Mouse (Mus musculus) hindbrain, embryonic 12.5 days (tissue): ENCODE data around the gene Tlk1. TPM values are rescaled to one million over a fixed set of nuclear protein-coding genes. Genes with fewer than 3 reads are reported as not detected.

Source experiments
- ATAC-seq: fragments of 200-750 bp; cut with Nextera tagmentation; 2 replicates; pipeline ENCODE4 v1.8.0; 2017; ENCODE audit warnings: moderate TSS enrichment; ENCODE audit not compliant: low FRiP score
- H3K27ac ChIP-seq: fragments of 300-500 bp; sonication (generic); 2 replicates; pipeline ENCODE4 v1.5.1; 2016; ENCODE audit warnings: mild to moderate bottlenecking
- H3K27me3 ChIP-seq: fragments of 300-500 bp; sonication (generic); 2 replicates; pipeline ENCODE4 v1.6.1; 2016; ENCODE audit warnings: mild to moderate bottlenecking
- H3K36me3 ChIP-seq: fragments of 300-500 bp; sonication (generic); 2 replicates; pipeline ENCODE4 v1.6.1; 2016; ENCODE audit warnings: mild to moderate bottlenecking
- H3K4me1 ChIP-seq: fragments of 300-500 bp; sonication (generic); 2 replicates; pipeline ENCODE4 v1.6.1; 2016
- H3K4me2 ChIP-seq: fragments of 300-500 bp; sonication (generic); replicated peaks from 2 replicates; pipeline ENCODE4 v1.6.1; 2016; ENCODE audit warnings: mild to moderate bottlenecking
- H3K4me3 ChIP-seq: fragments of 300-500 bp; sonication (generic); 2 replicates; pipeline ENCODE4 v1.5.1; 2016; ENCODE audit warnings: mild to moderate bottlenecking
- H3K9ac ChIP-seq: fragments of 300-500 bp; sonication (generic); 2 replicates; pipeline ENCODE4 v1.6.1; 2016; ENCODE audit warnings: mild to moderate bottlenecking, moderate library complexity
- H3K9me3 ChIP-seq: fragments of 300-500 bp; sonication (generic); replicated peaks from 2 replicates; pipeline ENCODE4 v1.6.1; 2016; ENCODE audit warnings: mild to moderate bottlenecking
- WGBS: fragments of 180-500 bp; shearing (Covaris S2); methylation state at CpG from one replicate; pipeline ENCODE4 v1.1.7; 2016; 5-methylcytosine and 5-hydroxymethylcytosine counted together
- polyA plus RNA-seq: library from polyadenylated mRNA; unstranded; fragments of >200 nt; fragmentation: Nextera tagmentation; extraction: Ambion mirVana; gene quantifications from 2 replicates; pipeline ENCODE4 v1.2.1, GENCODE M21; 2016

Gene Tlk1
- polyA plus RNA-seq, 1 experiment from 2014 or later, result 41.1 TPM

DNA sequence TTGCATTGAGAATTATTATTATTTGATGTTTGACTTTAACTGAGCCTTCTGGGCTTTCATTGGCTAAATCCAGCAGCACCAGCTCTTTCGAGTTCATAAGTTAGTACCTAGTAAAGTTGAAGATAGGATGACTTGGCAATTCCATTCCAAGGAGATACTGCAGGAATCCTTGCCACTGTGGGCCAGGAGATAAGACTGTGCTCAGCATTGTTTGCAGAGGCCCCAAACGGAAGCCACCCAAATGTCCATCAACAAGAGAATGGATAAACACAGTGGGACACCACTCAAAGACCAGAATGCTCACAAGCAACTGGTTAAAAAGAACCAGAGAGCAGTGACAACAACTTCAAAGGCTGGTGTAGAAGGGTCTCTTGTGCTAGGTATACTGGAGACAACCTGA is 5.2 kb upstream of the Tlk1 start:
- Histone ChIP-seq H3K4me2 (no peak overlapping the region), H3K9me3 (no peaks in the 10 kb centered on the region), H3K4me3 (no peak overlapping the region), H3K27me3 (no peaks in the 10 kb centered on the region), H3K36me3 (no peaks in the 10 kb centered on the region), H3K27ac (no peak overlapping the region), H3K9ac (no peak overlapping the region), H3K4me1 (no peaks in the 10 kb centered on the region)
- 57% methylated on average over 2 of the region's 2 CpGs for WGBS
- ATAC-seq, result no peak

- Histone ChIP-seq H3K9me3 (no peaks in the 10 kb centered on the region), H3K4me1 (no peaks in the 10 kb centered on the region), H3K4me2 (no peak overlapping the region), H3K27me3 (no peaks in the 10 kb centered on the region), H3K9ac (no peak overlapping the region), H3K27ac (no peak overlapping the region), H3K4me3 (no peak overlapping the region), H3K36me3 (no peaks in the 10 kb centered on the region)
- WGBS, result 85% methylated on average over 5 of the region's 5 CpGs
- ATAC-seq, result no peak
Observed at GRCm38 (mm10) chr2:70829946-70830610, 4.5 kb upstream of the Tlk1 start.

DNA sequence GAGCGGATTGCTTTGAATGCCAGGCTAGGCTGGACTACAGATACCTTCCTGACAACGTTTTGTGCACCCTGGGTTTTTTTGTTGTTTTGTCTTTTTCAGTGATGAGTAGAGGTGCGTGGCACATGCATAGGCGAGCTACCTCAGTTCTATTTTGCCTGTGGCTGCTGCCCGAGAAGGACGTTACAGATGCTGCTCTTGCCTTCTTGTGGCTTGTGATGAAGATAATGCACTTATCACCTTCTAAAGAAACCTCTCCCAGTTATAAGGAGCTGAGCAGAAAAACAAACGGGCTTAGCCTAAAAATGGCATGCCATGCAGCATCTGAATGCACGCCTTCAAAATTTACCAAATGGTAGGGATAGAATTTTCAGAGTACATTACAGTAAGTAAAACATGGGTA is 2.3 kb upstream of the Tlk1 start:
- 83% methylated on average over 8 of the region's 8 CpGs for WGBS
- Histone ChIP-seq H3K27ac (no peak overlapping the region), H3K4me2 (no peak overlapping the region), H3K36me3 (no peaks in the 10 kb centered on the region), H3K9ac (no peak overlapping the region), H3K4me3 (no peak overlapping the region), H3K27me3 (no peaks in the 10 kb centered on the region), H3K9me3 (no peaks in the 10 kb centered on the region), H3K4me1 (peaks cover 4% of the 10 kb centered on the region; the same call in 1 of the 2 replicates)
- ATAC-seq, result no peak

- H3K9me3 ChIP-seq, result no peaks in the 10 kb centered on the region
- H3K27me3 ChIP-seq, result no peaks in the 10 kb centered on the region
- no peak for ATAC-seq
- H3K4me1 ChIP-seq, result peaks cover 8% of the 10 kb centered on the region
- WGBS, result 80% methylated on average over 8 of the region's 8 CpGs
- no peak overlapping the region for H3K4me2 ChIP-seq
- H3K36me3 ChIP-seq, result no peaks in the 10 kb centered on the region
- no peak overlapping the region for H3K4me3 ChIP-seq
- H3K9ac ChIP-seq, result no peak overlapping the region
- H3K27ac ChIP-seq, result no peak overlapping the region
Observed at GRCm38 (mm10) chr2:70826436-70827230, 1.1 kb upstream of the Tlk1 start.

DNA sequence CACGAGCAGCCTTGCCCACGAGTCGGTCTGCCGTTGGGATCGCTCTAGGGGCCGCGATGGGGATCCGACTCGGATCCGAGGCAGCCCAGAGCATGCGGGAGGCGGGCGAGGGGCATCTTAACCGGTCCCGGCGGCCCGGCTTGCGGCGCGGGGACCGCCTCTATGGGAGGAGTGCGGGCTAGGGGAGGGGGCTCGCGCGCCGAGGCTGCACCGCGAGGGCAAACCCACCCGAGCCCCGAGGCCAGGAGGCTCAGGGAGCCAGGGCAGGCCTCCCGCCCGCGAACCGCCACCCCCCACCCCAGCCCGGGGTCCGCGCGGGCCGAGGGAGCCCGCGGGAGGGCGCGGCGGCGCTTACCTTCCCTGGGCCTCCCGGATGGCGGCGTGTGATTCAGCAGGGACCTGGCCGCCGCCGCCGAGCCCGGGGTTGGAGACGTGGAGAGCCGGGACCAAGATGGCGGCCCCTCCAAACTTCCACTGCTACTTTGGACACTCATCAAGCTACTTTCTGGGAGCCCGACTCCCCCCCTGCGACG is 624 bp downstream of the Tlk1 start:
- under 1% methylated on average over 58 of the region's 59 CpGs for WGBS
- peak overlapping the region; percentile 68 for H3K4me2 ChIP-seq
- H3K27ac ChIP-seq, result peak overlapping the region; percentile 99

DNA sequence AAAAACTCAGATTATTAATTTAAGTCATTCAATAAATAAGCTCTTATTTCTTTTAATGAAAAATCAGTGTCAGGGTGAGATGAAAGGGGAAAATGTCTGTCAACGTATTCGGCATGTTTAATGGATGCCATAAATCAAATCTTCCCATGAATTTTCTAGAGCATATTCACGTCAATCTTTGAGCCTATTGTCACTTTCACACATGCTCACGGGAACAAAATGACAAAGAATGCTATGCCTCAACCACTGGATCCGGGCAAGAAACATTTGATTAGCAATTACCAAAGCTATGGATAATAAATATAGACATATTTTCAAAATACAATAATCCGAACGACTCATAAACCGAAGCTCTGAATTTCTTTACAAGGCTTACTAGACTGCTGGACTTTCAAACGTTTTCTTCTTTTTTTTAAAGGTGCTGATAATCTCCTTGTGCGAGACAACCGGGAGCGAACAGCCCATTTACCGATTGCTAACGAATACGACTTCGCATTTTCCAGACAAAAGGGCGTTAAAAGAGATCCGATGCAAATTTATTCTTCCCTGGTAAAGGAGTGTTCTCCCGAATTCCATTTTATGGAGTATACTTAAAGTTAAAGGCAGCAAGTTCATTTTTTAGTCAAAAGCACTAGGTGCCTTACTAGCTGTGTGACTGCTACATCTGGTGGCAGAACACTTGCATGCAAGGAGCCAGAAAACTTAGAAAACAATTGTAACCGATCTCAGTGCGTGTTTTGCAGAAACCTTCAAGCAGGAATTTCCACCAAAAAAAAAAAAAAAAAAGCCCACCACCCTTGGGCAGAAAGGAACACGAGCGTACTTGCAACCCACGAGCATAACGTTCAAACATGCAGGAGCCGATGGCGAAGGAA is 1.4 kb downstream of the Tlk1 start:
- Histone ChIP-seq H3K9me3 (no peaks in the 10 kb centered on the region), H3K4me2 (peak overlapping the region; percentile 68), H3K36me3 (no peaks in the 10 kb centered on the region), H3K4me1 (peaks cover 8% of the 10 kb centered on the region), H3K27me3 (no peaks in the 10 kb centered on the region), H3K4me3 (peak overlapping the region; percentile 95), H3K9ac (peak overlapping the region; percentile 93), H3K27ac (peak overlapping the region; percentile 99)
- under 1% methylated on average over 27 of the region's 27 CpGs for WGBS
- ATAC-seq, result no peak

More for the DNA sequence above, 624 bp downstream of the Tlk1 start:
- Histone ChIP-seq H3K9me3 (no peaks in the 10 kb centered on the region), H3K27me3 (no peaks in the 10 kb centered on the region), H3K4me1 (peaks cover 8% of the 10 kb centered on the region), H3K36me3 (no peaks in the 10 kb centered on the region), H3K4me3 (peak overlapping the region; percentile 95), H3K9ac (peak overlapping the region; percentile 93)
- peak; percentile 81 for ATAC-seq

DNA sequence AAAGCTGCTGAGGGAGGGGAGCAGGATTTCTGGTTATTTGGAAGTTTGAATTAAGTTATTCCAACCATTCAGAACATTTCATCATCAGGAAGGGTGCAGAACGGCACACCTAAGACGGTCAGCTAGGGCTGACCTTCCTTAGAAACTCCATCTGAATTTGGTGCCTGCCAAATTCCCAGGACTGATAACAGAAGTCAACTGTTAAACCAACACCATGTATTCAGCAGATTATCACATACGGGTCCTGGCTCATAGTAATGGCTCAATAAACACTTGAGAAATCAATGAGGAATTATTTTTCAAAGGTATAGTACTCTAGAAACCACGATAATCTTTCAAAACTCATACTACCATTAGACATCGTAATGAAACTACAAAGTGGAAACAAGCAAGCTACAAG is 2.1 kb downstream of the Tlk1 start:
- H3K27me3 ChIP-seq, result no peaks in the 10 kb centered on the region
- peak overlapping the region; percentile 68 for H3K4me2 ChIP-seq
- WGBS, result 42% methylated on average over 5 of the region's 5 CpGs
- no peak for ATAC-seq
- H3K4me1 ChIP-seq, result peaks cover 8% of the 10 kb centered on the region
- no peaks in the 10 kb centered on the region for H3K36me3 ChIP-seq
- H3K9me3 ChIP-seq, result no peaks in the 10 kb centered on the region
- no peak overlapping the region for H3K9ac ChIP-seq
- peak overlapping the region; percentile 95; the same call in 1 of the 2 replicates for H3K4me3 ChIP-seq
- H3K27ac ChIP-seq, result no peak overlapping the region

DNA sequence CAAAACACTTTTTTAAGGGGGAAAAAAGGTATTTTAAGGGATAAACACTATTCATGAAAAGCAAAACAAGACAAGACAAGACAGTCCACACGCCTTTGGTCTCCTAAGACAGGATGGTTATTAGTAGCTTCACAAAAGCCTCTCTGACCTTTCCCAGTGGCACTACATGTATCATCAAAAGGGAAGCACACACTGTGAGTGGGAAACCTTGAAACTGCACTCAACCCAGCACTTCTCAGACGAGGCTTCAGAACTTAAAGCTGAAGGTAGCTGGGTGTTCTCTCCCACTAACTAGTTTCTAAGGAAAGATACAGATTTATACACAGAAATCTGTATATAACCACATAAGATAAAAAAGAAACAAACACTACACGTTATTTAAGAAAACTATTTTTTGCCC is 8.6 kb downstream of the Tlk1 start:
- no peak overlapping the region for H3K9ac ChIP-seq
- H3K27me3 ChIP-seq, result no peaks in the 10 kb centered on the region
- no peak overlapping the region for H3K27ac ChIP-seq
- no peak overlapping the region for H3K4me3 ChIP-seq
- H3K4me1 ChIP-seq, result 0 out of 2 replicates have a peak, but pooled peaks cover 4% of the 10 kb centered on the region
- H3K9me3 ChIP-seq, result no peaks in the 10 kb centered on the region
- ATAC-seq, result no peak
- no peaks in the 10 kb centered on the region for H3K36me3 ChIP-seq
- H3K4me2 ChIP-seq, result no peak overlapping the region
- WGBS, result 72% methylated on average over 3 of the region's 3 CpGs

- Histone ChIP-seq H3K4me2 (no peak overlapping the region), H3K4me1 (0 out of 2 replicates have a peak, but pooled peaks cover 2% of the 10 kb centered on the region), H3K9me3 (no peaks in the 10 kb centered on the region), H3K9ac (no peak overlapping the region), H3K27ac (no peak overlapping the region), H3K4me3 (no peak overlapping the region), H3K27me3 (no peaks in the 10 kb centered on the region), H3K36me3 (no peaks in the 10 kb centered on the region)
- ATAC-seq, result no peak
- WGBS, result 90% methylated on average over 2 of the region's 2 CpGs
Observed at GRCm38 (mm10) chr2:70816016-70816415, 9.5 kb downstream of the Tlk1 start.

DNA sequence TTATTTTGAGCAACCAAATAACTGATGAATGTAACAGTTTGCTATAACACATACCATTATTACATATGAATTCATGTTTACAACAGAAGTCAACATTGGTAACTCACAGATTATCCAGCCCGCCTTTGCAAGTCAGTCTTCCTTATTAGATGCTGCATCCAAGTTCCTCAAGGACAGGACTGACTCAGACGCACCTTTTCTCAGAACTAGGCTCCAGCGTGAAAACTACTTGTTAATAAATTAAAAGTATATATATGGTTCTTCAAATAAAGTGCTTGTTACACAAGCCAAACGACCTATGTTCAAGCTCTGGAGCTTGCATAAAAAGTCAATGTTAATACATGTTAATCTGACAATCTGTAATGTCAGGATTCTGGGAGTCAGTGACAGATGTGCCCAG is 11.9 kb downstream of the Tlk1 start:
- Histone ChIP-seq H3K36me3 (no peaks in the 10 kb centered on the region), H3K27me3 (no peaks in the 10 kb centered on the region), H3K4me3 (no peak overlapping the region), H3K4me2 (no peak overlapping the region), H3K9ac (no peak overlapping the region), H3K27ac (no peak overlapping the region), H3K9me3 (no peaks in the 10 kb centered on the region), H3K4me1 (0 out of 2 replicates have a peak, but pooled peaks cover 2% of the 10 kb centered on the region)
- 83% methylated on average over 4 of the region's 4 CpGs for WGBS
- ATAC-seq, result no peak

DNA sequence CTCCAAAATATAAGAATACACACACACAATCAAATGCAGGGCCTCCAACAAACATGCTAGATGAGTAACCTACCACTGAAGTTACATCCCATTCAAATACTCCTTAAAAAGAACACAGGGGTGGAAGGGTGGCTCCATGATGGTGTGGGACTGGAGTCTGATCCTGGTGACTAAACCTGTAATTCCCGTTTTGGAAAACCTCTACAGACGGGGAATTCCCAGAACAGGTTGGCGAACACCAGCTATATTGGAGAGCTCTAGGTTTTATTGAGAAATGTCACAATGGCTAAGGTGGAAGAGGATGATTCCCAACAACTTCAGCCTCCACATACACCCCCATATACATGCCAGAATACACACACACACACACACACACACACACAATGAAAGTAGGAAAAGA is 14.1 kb downstream of the Tlk1 start:
- Histone ChIP-seq H3K36me3 (no peaks in the 10 kb centered on the region), H3K4me2 (no peak overlapping the region), H3K9ac (no peak overlapping the region), H3K4me3 (no peak overlapping the region), H3K9me3 (no peaks in the 10 kb centered on the region), H3K4me1 (no peaks in the 10 kb centered on the region), H3K27me3 (no peaks in the 10 kb centered on the region), H3K27ac (no peak overlapping the region)
- 77% methylated on average over 3 of the region's 3 CpGs for WGBS
- ATAC-seq, result no peak

GRCm38 (mm10) chr2:70809921-70810320 is 15.6 kb downstream of the Tlk1 start:
- H3K36me3 ChIP-seq, result 0 out of 2 replicates have a peak, but pooled peaks cover under 1% of the 10 kb centered on the region
- H3K4me2 ChIP-seq, result no peak overlapping the region
- WGBS, result 91% methylated on average over 3 of the region's 3 CpGs
- no peak overlapping the region for H3K27ac ChIP-seq
- no peak for ATAC-seq
- no peak overlapping the region for H3K4me3 ChIP-seq
- 0 out of 2 replicates have a peak, but pooled peaks cover under 1% of the 10 kb centered on the region for H3K9me3 ChIP-seq
- no peaks in the 10 kb centered on the region for H3K4me1 ChIP-seq
- H3K27me3 ChIP-seq, result no peaks in the 10 kb centered on the region
- H3K9ac ChIP-seq, result no peak overlapping the region
